Mouse (Mus musculus) C2C12 (cell line): Measurements from ENCODE around the gene Parp11. TPM values are rescaled to one million over a fixed set of nuclear protein-coding genes. Genes with fewer than 3 reads are reported as not detected.

Experiments
- H3K27me3 ChIP-seq: one replicate; pipeline ENCODE4 v1.6.1; 2011; ENCODE audit not compliant: control insufficient read depth, insufficient read depth, insufficient read length
- H3K36me3 ChIP-seq: one replicate; pipeline ENCODE4 v1.6.1; 2011; ENCODE audit not compliant: control insufficient read depth, insufficient read depth
- H3K4me3 ChIP-seq: one replicate; pipeline ENCODE4 v1.5.1; 2011; ENCODE audit warnings: mild to moderate bottlenecking, control low read depth; ENCODE audit not compliant: poor library complexity, insufficient read depth, severe bottlenecking
- H3K79me2 ChIP-seq: one replicate; pipeline ENCODE4 v1.6.1; 2011; ENCODE audit not compliant: control insufficient read depth, insufficient read depth
- H3K79me3 ChIP-seq: one replicate; pipeline ENCODE4 v1.6.1; 2011; ENCODE audit warnings: low read depth, control low read depth
- H3ac ChIP-seq: one replicate; pipeline ENCODE3; 2011; ENCODE audit warnings: low read depth; ENCODE audit not compliant: control insufficient read depth, insufficient read length
- CEBPB ChIP-seq: IDR thresholded peaks from one replicate; pipeline ENCODE4 v1.6.1; 2011; ENCODE audit warnings: low read depth, mild to moderate bottlenecking, control low read depth, moderate library complexity
- CTCF ChIP-seq: IDR thresholded peaks from one replicate; pipeline ENCODE4 v1.5.1; 2011; ENCODE audit not compliant: control insufficient read depth, insufficient read depth, insufficient read length
- FOSL1 ChIP-seq: IDR thresholded peaks from one replicate; pipeline ENCODE4 v1.8.0; 2011; ENCODE audit warnings: mild to moderate bottlenecking, low read length; ENCODE audit not compliant: poor library complexity, insufficient read depth, severe bottlenecking
- MAX ChIP-seq: IDR thresholded peaks from one replicate; pipeline ENCODE4 v1.6.1; 2011; ENCODE audit warnings: mild to moderate bottlenecking, control low read depth
- MYOD1 ChIP-seq: IDR thresholded peaks from one replicate; pipeline ENCODE4 v1.6.1; 2011; ENCODE audit warnings: low read depth; ENCODE audit not compliant: control insufficient read depth, insufficient read length
- MYOG ChIP-seq: IDR thresholded peaks from one replicate; pipeline ENCODE4 v1.6.1; 2011; ENCODE audit not compliant: control insufficient read depth, insufficient read length; ENCODE audit errors: extremely low read depth
- USF1 ChIP-seq: IDR thresholded peaks from one replicate; pipeline ENCODE4 v1.6.1; 2011; ENCODE audit warnings: low read depth, mild to moderate bottlenecking, control low read depth, moderate library complexity
- polyA plus RNA-seq: library from polyadenylated mRNA; unstranded; fragments of >200 nt; fragmentation: generic; extraction: Trizol; gene quantifications from one replicate; pipeline ENCODE4 v1.2.1, GENCODE M21; 2012; ENCODE audit warnings: missing spikeins

The Parp11 gene
- polyA plus RNA-seq, 1 experiment = 3.6 TPM

- no peaks in the 10 kb centered on the region for H3K79me2 ChIP-seq
- TF ChIP-seq MAX (no peak), CEBPB (no peak), CTCF (no peak), MYOG (no peak), MYOD1 (no peak), USF1 (no peak), FOSL1 (no peak)
- H3K27me3 ChIP-seq = no peaks in the 10 kb centered on the region
- no peak overlapping the region for H3K4me3 ChIP-seq
- H3K36me3 ChIP-seq = no peaks in the 10 kb centered on the region
- no peaks in the 10 kb centered on the region for H3K79me3 ChIP-seq
- no peak overlapping the region for H3ac ChIP-seq
These were observed 25.4 kb downstream of the Parp11 start for GRCm38 (mm10) chr6:127472078-127472477.

- TF ChIP-seq USF1 (no peak), MAX (no peak), CTCF (no peak), FOSL1 (no peak), MYOD1 (no peak), MYOG (no peak), CEBPB (no peak)
- H3K4me3 ChIP-seq = no peak overlapping the region
These were observed 27.3 kb downstream of the Parp11 start for GRCm38 (mm10) chr6:127473961-127474360.

GRCm38 (mm10) chr6:127475231-127475630, 28.6 kb downstream of the Parp11 start:
- TF ChIP-seq MYOG = no peak
- TF ChIP-seq CEBPB = no peak
- TF ChIP-seq FOSL1 = no peak
- TF ChIP-seq MAX = no peak
- TF ChIP-seq CTCF = no peak
- no peak for TF ChIP-seq USF1
- TF ChIP-seq MYOD1 = no peak
- no peaks in the 10 kb centered on the region for H3K36me3 ChIP-seq
- no peaks in the 10 kb centered on the region for H3K79me2 ChIP-seq
- no peaks in the 10 kb centered on the region for H3K27me3 ChIP-seq
- no peaks in the 10 kb centered on the region for H3K79me3 ChIP-seq
- no peak overlapping the region for H3K4me3 ChIP-seq
- no peak overlapping the region for H3ac ChIP-seq

More at GRCm38 (mm10) chr6:127473961-127474360, 27.3 kb downstream of the Parp11 start:
- Histone ChIP-seq H3K36me3 (no peaks in the 10 kb centered on the region), H3K79me3 (no peaks in the 10 kb centered on the region), H3ac (no peak overlapping the region), H3K27me3 (no peaks in the 10 kb centered on the region), H3K79me2 (no peaks in the 10 kb centered on the region)

- Histone ChIP-seq H3K79me2 (no peaks in the 10 kb centered on the region), H3K36me3 (no peaks in the 10 kb centered on the region)
These were observed 44.4 kb downstream of the Parp11 start for GRCm38 (mm10) chr6:127491046-127491445.

GRCm38 (mm10) chr6:127492561-127492960, 45.9 kb downstream of the Parp11 start:
- Histone ChIP-seq H3K27me3 (no peaks in the 10 kb centered on the region), H3K79me2 (no peaks in the 10 kb centered on the region), H3K36me3 (no peaks in the 10 kb centered on the region), H3K4me3 (no peak overlapping the region), H3ac (no peak overlapping the region), H3K79me3 (no peaks in the 10 kb centered on the region)
- TF ChIP-seq FOSL1 (no peak), CEBPB (no peak), MYOD1 (no peak), CTCF (no peak)

More at GRCm38 (mm10) chr6:127491046-127491445, 44.4 kb downstream of the Parp11 start:
- H3K4me3 ChIP-seq = no peak overlapping the region
- TF ChIP-seq MYOG (no peak), CEBPB (no peak), MAX (no peak)
- H3ac ChIP-seq = no peak overlapping the region
- no peaks in the 10 kb centered on the region for H3K79me3 ChIP-seq
- no peaks in the 10 kb centered on the region for H3K27me3 ChIP-seq

- Histone ChIP-seq H3K4me3 (no peak overlapping the region), H3K27me3 (no peaks in the 10 kb centered on the region), H3K36me3 (no peaks in the 10 kb centered on the region), H3K79me2 (no peaks in the 10 kb centered on the region), H3K79me3 (no peaks in the 10 kb centered on the region), H3ac (no peak overlapping the region)
- no peak for TF ChIP-seq FOSL1
- TF ChIP-seq CTCF = no peak
- TF ChIP-seq MYOD1 = no peak
- TF ChIP-seq MYOG = no peak
- no peak for TF ChIP-seq MAX
- no peak for TF ChIP-seq CEBPB
These were observed 47.1 kb downstream of the Parp11 start for GRCm38 (mm10) chr6:127493750-127494149.
